Mouse (Mus musculus) stomach, embryonic 15.5 days (tissue): Measurements from ENCODE around the gene Slc41a3. TPM values are rescaled to one million over a fixed set of nuclear protein-coding genes. Genes with fewer than 3 reads are reported as not detected.

Source experiments
- ATAC-seq: fragments of 200-750 bp; cut with Nextera tagmentation; 2 replicates; pipeline ENCODE4 v1.8.0; 2017; ENCODE audit warnings: low read depth, moderate number of reproducible peaks, moderate TSS enrichment; ENCODE audit not compliant: insufficient read depth, low FRiP score
- H3K27ac ChIP-seq: fragments of 300-500 bp; sonication (generic); 2 replicates; pipeline ENCODE4 v1.5.1; 2015; ENCODE audit warnings: mild to moderate bottlenecking, inconsistent platforms
- H3K27me3 ChIP-seq: fragments of 300-500 bp; sonication (generic); replicated peaks from 2 replicates; pipeline ENCODE4 v1.6.1; 2015; ENCODE audit warnings: inconsistent platforms
- H3K36me3 ChIP-seq: fragments of 300-500 bp; sonication (generic); 2 replicates; pipeline ENCODE4 v1.6.1; 2015; ENCODE audit warnings: inconsistent platforms
- H3K4me1 ChIP-seq: fragments of 300-500 bp; sonication (generic); 2 replicates; pipeline ENCODE4 v1.6.1; 2015; ENCODE audit warnings: inconsistent platforms
- H3K4me2 ChIP-seq: fragments of 300-500 bp; sonication (generic); 2 replicates; pipeline ENCODE4 v1.6.1; 2015; ENCODE audit warnings: mild to moderate bottlenecking, inconsistent platforms
- H3K4me3 ChIP-seq: fragments of 300-500 bp; sonication (generic); replicated peaks from 2 replicates; pipeline ENCODE4 v1.5.1; 2015; ENCODE audit warnings: inconsistent platforms
- H3K9ac ChIP-seq: fragments of 300-500 bp; sonication (generic); 2 replicates; pipeline ENCODE4 v1.6.1; 2015; ENCODE audit warnings: inconsistent platforms
- H3K9me3 ChIP-seq: fragments of 300-500 bp; sonication (generic); 2 replicates; pipeline ENCODE4 v1.6.1; 2016; ENCODE audit warnings: inconsistent platforms
- WGBS: fragments of 180-500 bp; shearing (Covaris S2); methylation state at CpG from one replicate; pipeline ENCODE4 v1.1.7; 2015; 5-methylcytosine and 5-hydroxymethylcytosine counted together
- microRNA-seq: library from miRNA; unstranded; fragments of <30 nt; microRNA quantifications from one replicate; pipeline ENCODE4, GENCODE M21; 2016
- polyA plus RNA-seq: library from polyadenylated mRNA; unstranded; fragments of >200 nt; fragmentation: Nextera tagmentation; extraction: Ambion mirVana; gene quantifications from 2 replicates; pipeline ENCODE4 v1.2.1, GENCODE M21; 2015

The Slc41a3 gene
- polyA plus RNA-seq, 1 experiment from 2014 or later = 7.7 TPM

DNA sequence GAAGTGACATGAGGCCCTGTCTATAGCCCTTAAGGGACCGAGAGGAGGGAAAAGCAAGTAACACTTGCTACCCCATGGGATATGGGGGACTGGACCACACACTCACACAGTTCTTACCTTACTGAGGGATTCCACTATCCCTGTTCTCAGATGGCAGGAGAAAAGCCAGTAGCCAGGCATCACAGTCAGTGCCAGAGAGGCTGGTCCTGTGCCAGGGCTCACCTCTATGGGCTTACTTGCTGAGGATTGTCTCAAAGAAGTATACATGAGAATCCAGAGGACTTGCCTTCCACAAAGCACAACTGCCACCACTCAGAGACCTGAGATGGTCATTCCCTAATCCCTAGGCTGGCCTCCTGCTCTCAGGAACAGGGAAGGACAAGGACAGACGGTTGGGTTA lies 87.9 kb downstream of the Slc41a3 start:
- no peak overlapping the region for H3K4me2 ChIP-seq
- ATAC-seq = no peak
- WGBS = 87% methylated on average over 2 of the region's 2 CpGs
- peaks cover 10% of the 10 kb centered on the region; the same call in 1 of the 2 replicates for H3K4me1 ChIP-seq
- H3K9me3 ChIP-seq = no peaks in the 10 kb centered on the region
- no peak overlapping the region for H3K9ac ChIP-seq
- H3K27ac ChIP-seq = no peak overlapping the region
- H3K4me3 ChIP-seq = no peak overlapping the region
- H3K27me3 ChIP-seq = no peaks in the 10 kb centered on the region
- H3K36me3 ChIP-seq = peaks cover 22% of the 10 kb centered on the region

- Histone ChIP-seq H3K27me3 (no peaks in the 10 kb centered on the region), H3K4me1 (peaks cover 10% of the 10 kb centered on the region; the same call in 1 of the 2 replicates), H3K9me3 (no peaks in the 10 kb centered on the region), H3K4me2 (no peak overlapping the region), H3K27ac (no peak overlapping the region), H3K4me3 (no peak overlapping the region), H3K9ac (no peak overlapping the region), H3K36me3 (peaks cover 5% of the 10 kb centered on the region; the same call in 1 of the 2 replicates)
- 86% methylated on average over 1 of the region's 1 CpGs for WGBS
- ATAC-seq = no peak
Measured at GRCm38 (mm10) chr6:90695754-90696153, 91.2 kb downstream of the Slc41a3 start.

Small RNA genes lying within 50 kb of the gene (microRNA-seq; reads per million reads assigned to microRNA genes)
- not detected for gene Gm24816

Other genes starting within 250 kb of the Slc41a3 start
- 7.7 and 7.9 TPM in 2 replicates for gene Zxdc, start 235.2 kb upstream of the Slc41a3 start, polyA plus RNA-seq
- 0.40 and 0.57 TPM in 2 replicates for gene Cfap100, start 175.9 kb upstream of the Slc41a3 start, polyA plus RNA-seq
- gene Klf15, start 142.1 kb upstream of the Slc41a3 start, polyA plus RNA-seq = 11.5 and 13.5 TPM in 2 replicates
- 10.1 and 10.5 TPM in 2 replicates for gene Aldh1l1, start 118.3 kb upstream of the Slc41a3 start, polyA plus RNA-seq